Mouse (Mus musculus): Measurements from ENCODE around the gene Kif27. TPM values are rescaled to one million over a fixed set of nuclear protein-coding genes. Genes with fewer than 3 reads are reported as not detected.

The Kif27 gene
- polyA plus RNA-seq, 1 experiment from 2014 or later = 0.45 TPM

- Histone ChIP-seq H3K9ac (ENCODE audit: low read length) (no peak overlapping the region), H3K36me3 (ENCODE audit: control insufficient read depth, insufficient read depth, low read length) (no peaks in the 10 kb centered on the region), H3K27ac (ENCODE audit: low read length) (no peak overlapping the region), H3K4me3 (replicated peaks; ENCODE audit: low read length) (no peak overlapping the region), H3K9me3 (replicated peaks; ENCODE audit: control insufficient read depth, low read length) (no peaks in the 10 kb centered on the region), H3K4me2 (ENCODE audit: low read depth, low read length) (no peak overlapping the region), H3K27me3 (ENCODE audit: control insufficient read depth, insufficient read depth, low read length) (no peaks in the 10 kb centered on the region), H3K4me1 (ENCODE audit: control insufficient read depth, insufficient read depth, low read length) (no peaks in the 10 kb centered on the region)
- WGBS = 66% methylated on average over 9 of the region's 9 CpGs
- no peak for ATAC-seq (ENCODE audit: insufficient read depth, low FRiP score)
Observed at GRCm38 (mm10) chr13:58302421-58303145, 56.3 kb downstream of the Kif27 start.

- Histone ChIP-seq H3K27ac (ENCODE audit: low read length) (no peak overlapping the region), H3K36me3 (ENCODE audit: control insufficient read depth, insufficient read depth, low read length) (no peaks in the 10 kb centered on the region), H3K27me3 (ENCODE audit: control insufficient read depth, insufficient read depth, low read length) (no peaks in the 10 kb centered on the region), H3K4me1 (ENCODE audit: control insufficient read depth, insufficient read depth, low read length) (no peaks in the 10 kb centered on the region), H3K9ac (ENCODE audit: low read length) (no peak overlapping the region), H3K9me3 (replicated peaks; ENCODE audit: control insufficient read depth, low read length) (no peaks in the 10 kb centered on the region), H3K4me3 (replicated peaks; ENCODE audit: low read length) (no peak overlapping the region), H3K4me2 (ENCODE audit: low read depth, low read length) (no peak overlapping the region)
- no peak for ATAC-seq (ENCODE audit: insufficient read depth, low FRiP score)
- WGBS = 78% methylated on average over 6 of the region's 6 CpGs
Observed at GRCm38 (mm10) chr13:58301961-58302360, 57.0 kb downstream of the Kif27 start.

GRCm38 (mm10) chr13:58298756-58299155 is 60.2 kb downstream of the Kif27 start:
- no peak for ATAC-seq (ENCODE audit: insufficient read depth, low FRiP score)
- Histone ChIP-seq H3K27ac (ENCODE audit: low read length) (no peak overlapping the region), H3K9ac (ENCODE audit: low read length) (no peak overlapping the region), H3K4me1 (ENCODE audit: control insufficient read depth, insufficient read depth, low read length) (no peaks in the 10 kb centered on the region), H3K27me3 (ENCODE audit: control insufficient read depth, insufficient read depth, low read length) (no peaks in the 10 kb centered on the region), H3K4me2 (ENCODE audit: low read depth, low read length) (no peak overlapping the region), H3K9me3 (replicated peaks; ENCODE audit: control insufficient read depth, low read length) (no peaks in the 10 kb centered on the region), H3K36me3 (ENCODE audit: control insufficient read depth, insufficient read depth, low read length) (no peaks in the 10 kb centered on the region), H3K4me3 (replicated peaks; ENCODE audit: low read length) (no peak overlapping the region)
- WGBS = 85% methylated on average over 3 of the region's 3 CpGs

- Histone ChIP-seq H3K4me2 (ENCODE audit: low read depth, low read length) (no peak overlapping the region), H3K9ac (ENCODE audit: low read length) (no peak overlapping the region), H3K27me3 (ENCODE audit: control insufficient read depth, insufficient read depth, low read length) (no peaks in the 10 kb centered on the region), H3K36me3 (ENCODE audit: control insufficient read depth, insufficient read depth, low read length) (no peaks in the 10 kb centered on the region), H3K27ac (ENCODE audit: low read length) (no peak overlapping the region), H3K9me3 (replicated peaks; ENCODE audit: control insufficient read depth, low read length) (no peaks in the 10 kb centered on the region), H3K4me3 (replicated peaks; ENCODE audit: low read length) (no peak overlapping the region), H3K4me1 (ENCODE audit: control insufficient read depth, insufficient read depth, low read length) (no peaks in the 10 kb centered on the region)
- no peak for ATAC-seq (ENCODE audit: insufficient read depth, low FRiP score)
- 48% methylated on average over 3 of the region's 3 CpGs for WGBS
Observed at GRCm38 (mm10) chr13:58295582-58295981, 63.3 kb downstream of the Kif27 start.

- Histone ChIP-seq H3K27ac (ENCODE audit: low read length) (no peak overlapping the region), H3K9me3 (replicated peaks; ENCODE audit: control insufficient read depth, low read length) (no peaks in the 10 kb centered on the region), H3K9ac (ENCODE audit: low read length) (no peak overlapping the region), H3K36me3 (ENCODE audit: control insufficient read depth, insufficient read depth, low read length) (no peaks in the 10 kb centered on the region), H3K4me3 (replicated peaks; ENCODE audit: low read length) (no peak overlapping the region), H3K4me1 (ENCODE audit: control insufficient read depth, insufficient read depth, low read length) (no peaks in the 10 kb centered on the region), H3K4me2 (ENCODE audit: low read depth, low read length) (no peak overlapping the region), H3K27me3 (ENCODE audit: control insufficient read depth, insufficient read depth, low read length) (no peaks in the 10 kb centered on the region)
- 37% methylated on average over 5 of the region's 5 CpGs for WGBS
- ATAC-seq (ENCODE audit: insufficient read depth, low FRiP score) = no peak
Observed at GRCm38 (mm10) chr13:58292811-58293210, 66.1 kb downstream of the Kif27 start.

GRCm38 (mm10) chr13:58289308-58289707 is 69.6 kb downstream of the Kif27 start:
- Histone ChIP-seq H3K9ac (ENCODE audit: low read length) (no peak overlapping the region), H3K4me1 (ENCODE audit: control insufficient read depth, insufficient read depth, low read length) (no peaks in the 10 kb centered on the region), H3K4me2 (ENCODE audit: low read depth, low read length) (no peak overlapping the region), H3K4me3 (replicated peaks; ENCODE audit: low read length) (no peak overlapping the region), H3K36me3 (ENCODE audit: control insufficient read depth, insufficient read depth, low read length) (no peaks in the 10 kb centered on the region), H3K27ac (ENCODE audit: low read length) (no peak overlapping the region), H3K9me3 (replicated peaks; ENCODE audit: control insufficient read depth, low read length) (no peaks in the 10 kb centered on the region), H3K27me3 (ENCODE audit: control insufficient read depth, insufficient read depth, low read length) (no peaks in the 10 kb centered on the region)
- ATAC-seq (ENCODE audit: insufficient read depth, low FRiP score) = no peak
- WGBS = 74% methylated on average over 1 of the region's 1 CpGs

- no peaks in the 10 kb centered on the region for H3K9me3 ChIP-seq (replicated peaks; ENCODE audit: control insufficient read depth, low read length)
- 17% methylated on average over 13 of the region's 13 CpGs for WGBS
- H3K4me1 ChIP-seq (ENCODE audit: control insufficient read depth, insufficient read depth, low read length) = no peaks in the 10 kb centered on the region
- no peak overlapping the region for H3K9ac ChIP-seq (ENCODE audit: low read length)
- no peak overlapping the region for H3K4me3 ChIP-seq (replicated peaks; ENCODE audit: low read length)
- no peak overlapping the region for H3K4me2 ChIP-seq (ENCODE audit: low read depth, low read length)
- ATAC-seq (ENCODE audit: insufficient read depth, low FRiP score) = peak; percentile 73
- H3K36me3 ChIP-seq (ENCODE audit: control insufficient read depth, insufficient read depth, low read length) = no peaks in the 10 kb centered on the region
- no peak overlapping the region for H3K27ac ChIP-seq (ENCODE audit: low read length)
- H3K27me3 ChIP-seq (ENCODE audit: control insufficient read depth, insufficient read depth, low read length) = no peaks in the 10 kb centered on the region
Observed at GRCm38 (mm10) chr13:58287822-58288221, 71.1 kb downstream of the Kif27 start.

- Histone ChIP-seq H3K9ac (ENCODE audit: low read length) (no peak overlapping the region), H3K4me3 (replicated peaks; ENCODE audit: low read length) (no peak overlapping the region), H3K4me2 (ENCODE audit: low read depth, low read length) (no peak overlapping the region), H3K36me3 (ENCODE audit: control insufficient read depth, insufficient read depth, low read length) (no peaks in the 10 kb centered on the region), H3K27ac (ENCODE audit: low read length) (no peak overlapping the region), H3K27me3 (ENCODE audit: control insufficient read depth, insufficient read depth, low read length) (no peaks in the 10 kb centered on the region), H3K4me1 (ENCODE audit: control insufficient read depth, insufficient read depth, low read length) (no peaks in the 10 kb centered on the region), H3K9me3 (replicated peaks; ENCODE audit: control insufficient read depth, low read length) (no peaks in the 10 kb centered on the region)
- 67% methylated on average over 4 of the region's 4 CpGs for WGBS
- ATAC-seq (ENCODE audit: insufficient read depth, low FRiP score) = no peak
Observed at GRCm38 (mm10) chr13:58283466-58283865, 75.5 kb downstream of the Kif27 start.

GRCm38 (mm10) chr13:58281936-58282335 is 77.0 kb downstream of the Kif27 start:
- Histone ChIP-seq H3K9ac (ENCODE audit: low read length) (no peak overlapping the region), H3K36me3 (ENCODE audit: control insufficient read depth, insufficient read depth, low read length) (no peaks in the 10 kb centered on the region), H3K4me3 (replicated peaks; ENCODE audit: low read length) (no peak overlapping the region), H3K4me1 (ENCODE audit: control insufficient read depth, insufficient read depth, low read length) (no peaks in the 10 kb centered on the region), H3K4me2 (ENCODE audit: low read depth, low read length) (no peak overlapping the region), H3K27me3 (ENCODE audit: control insufficient read depth, insufficient read depth, low read length) (no peaks in the 10 kb centered on the region), H3K27ac (ENCODE audit: low read length) (no peak overlapping the region), H3K9me3 (replicated peaks; ENCODE audit: control insufficient read depth, low read length) (no peaks in the 10 kb centered on the region)
- ATAC-seq (ENCODE audit: insufficient read depth, low FRiP score) = no peak
- WGBS = 63% methylated on average over 4 of the region's 4 CpGs

All from stomach, embryonic 16.5 days (tissue).